Mouse (Mus musculus) kidney, adult 2 months (tissue): ENCODE results near the gene 2310022A10Rik.

Source experiments
- CTCF ChIP-seq: fragments of 200-500 bp; conservative IDR thresholded peaks from 2 replicates; pipeline ENCODE4 v1.5.1; 2011; ENCODE audit warnings: low read depth, mild to moderate bottlenecking, control low read depth, low read length, moderate library complexity, mixed read lengths; ENCODE audit not compliant: insufficient read depth, insufficient read length
- POLR2A ChIP-seq: fragments of 200-500 bp; IDR thresholded peaks from one replicate; pipeline ENCODE4 v1.6.1; 2011; ENCODE audit warnings: low read depth, low read length, control low read depth

DNA sequence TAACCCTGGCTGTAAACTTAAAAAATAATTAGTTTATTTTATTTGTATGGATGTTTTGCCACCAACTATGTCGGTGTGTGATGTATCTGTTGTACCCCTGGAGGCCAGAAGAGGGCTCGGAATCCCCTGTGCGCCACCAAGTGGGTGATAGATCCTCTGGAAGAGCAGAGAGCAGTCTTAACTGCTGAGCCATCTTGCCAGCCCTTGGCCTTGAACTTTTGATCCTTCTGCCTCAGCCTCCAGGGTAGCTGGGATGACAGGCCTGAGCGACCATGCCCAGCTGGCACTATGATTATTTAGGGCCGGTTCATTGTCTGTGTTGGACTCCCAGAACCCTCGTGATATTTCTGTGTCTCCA lies 44.4 kb upstream of the 2310022A10Rik start:
- TF ChIP-seq POLR2A (no peak), CTCF (peak; percentile 78)
